Mouse (Mus musculus): ENCODE results near the gene Tnk1. TPM values are rescaled to one million over a fixed set of nuclear protein-coding genes. Genes with fewer than 3 reads are reported as not detected.

Gene Tnk1
- total RNA-seq, 1 experiment = 3.4 TPM

- Histone ChIP-seq H3K36me3 (ENCODE audit: control insufficient read depth, insufficient read depth, low read length, poor library complexity, severe bottlenecking) (no peaks in the 10 kb centered on the region), H3K9me3 (ENCODE audit: control insufficient read depth, insufficient read depth, low read depth, low read length) (no peaks in the 10 kb centered on the region), H3K4me3 (ENCODE audit: insufficient read depth in 1 of 2, low read depth in 1 of 2, low read length in 2 of 2, poor library complexity in 1 of 2, severe bottlenecking in 1 of 2) (no peak within 1 kb of the TSS), H3K27ac (ENCODE audit: insufficient read depth, low read depth, low read length, poor library complexity, severe bottlenecking) (no peak within 1 kb of the TSS), H3K4me1 (ENCODE audit: control insufficient read depth in 2 of 2, insufficient read depth in 2 of 2, low read length in 2 of 2, poor library complexity in 1 of 2) (peaks cover 2 to 7% of the 10 kb centered on the region in 2 experiments; a peak in 1 of 4 replicates), H3K9ac (ENCODE audit: insufficient read depth, low read depth, low read length, poor library complexity, severe bottlenecking) (no peak within 1 kb of the TSS)
- no peak for TF ChIP-seq ZC3H11A (IDR thresholded peaks at IDR 0.05; ENCODE audit: borderline replicate concordance, low read depth, low read length)
- TF ChIP-seq MAFK (IDR thresholded peaks at IDR 0.05; ENCODE audit: insufficient read depth, low read depth, low read length) = no peak
- TF ChIP-seq ZNF384 (IDR thresholded peaks at IDR 0.05; ENCODE audit: low read depth, low read length) = no peak
- TF ChIP-seq HCFC1 (IDR thresholded peaks at IDR 0.05; ENCODE audit: borderline replicate concordance, insufficient read depth, low read length) = no peak
- in situ Hi-C loops (cut with MboI; ENCODE audit: low sequenced_read_pairs in 2 of 2, unreplicated experiment in 2 of 2) = no loop called here
- no peak for DNase-seq (ENCODE audit: low read depth, low spot score)
Measured at GRCm38 (mm10) chr11:69815155-69815554, 43.4 kb downstream of the Tnk1 start, which contains the start of gene Gm39566. Gene Gm39566 (minus strand): TSS chr11:69815298.

DNA sequence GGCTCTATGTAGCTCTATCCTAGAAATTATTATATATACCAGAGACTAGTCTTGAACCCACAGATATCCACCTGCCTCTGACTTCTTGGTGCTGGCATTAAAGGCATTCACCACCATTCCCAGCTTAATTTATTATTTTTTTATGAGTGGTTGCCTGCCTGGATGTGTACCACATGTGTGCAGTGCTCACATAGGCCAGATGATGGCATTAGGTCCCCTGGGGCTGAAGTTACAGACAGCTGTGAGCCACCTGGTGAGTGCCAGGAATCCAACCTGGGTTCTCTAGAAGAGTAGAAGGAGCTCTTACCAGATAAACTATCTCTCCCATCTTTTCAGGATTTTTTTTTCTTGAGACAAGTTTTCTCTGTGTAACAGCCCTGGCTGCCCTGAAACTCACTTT is 48.2 kb downstream of the Tnk1 start:
- Histone ChIP-seq H3K36me3 (ENCODE audit: control insufficient read depth, insufficient read depth, low read length, poor library complexity, severe bottlenecking) (no peaks in the 10 kb centered on the region), H3K9me3 (ENCODE audit: control insufficient read depth, insufficient read depth, low read depth, low read length) (no peaks in the 10 kb centered on the region), H3K4me1 (ENCODE audit: control insufficient read depth in 2 of 2, insufficient read depth in 2 of 2, low read length in 2 of 2, poor library complexity in 1 of 2) (peaks cover 0 to 2% of the 10 kb centered on the region in 2 experiments; a peak in 1 of 4 replicates), H3K9ac (ENCODE audit: insufficient read depth, low read depth, low read length, poor library complexity, severe bottlenecking) (no peak overlapping the region), H3K4me3 (ENCODE audit: insufficient read depth in 1 of 2, low read depth in 1 of 2, low read length in 2 of 2, poor library complexity in 1 of 2, severe bottlenecking in 1 of 2) (no peak overlapping the region), H3K27ac (ENCODE audit: insufficient read depth, low read depth, low read length, poor library complexity, severe bottlenecking) (no peak overlapping the region)
- in situ Hi-C loops (cut with MboI; ENCODE audit: low sequenced_read_pairs in 2 of 2, unreplicated experiment in 2 of 2) = no loop called here
- TF ChIP-seq HCFC1 (IDR thresholded peaks at IDR 0.05; ENCODE audit: borderline replicate concordance, insufficient read depth, low read length) (no peak), ZC3H11A (IDR thresholded peaks at IDR 0.05; ENCODE audit: borderline replicate concordance, low read depth, low read length) (no peak), ZNF384 (IDR thresholded peaks at IDR 0.05; ENCODE audit: low read depth, low read length) (no peak)
- DNase-seq (ENCODE audit: low read depth, low spot score) = no peak

DNA sequence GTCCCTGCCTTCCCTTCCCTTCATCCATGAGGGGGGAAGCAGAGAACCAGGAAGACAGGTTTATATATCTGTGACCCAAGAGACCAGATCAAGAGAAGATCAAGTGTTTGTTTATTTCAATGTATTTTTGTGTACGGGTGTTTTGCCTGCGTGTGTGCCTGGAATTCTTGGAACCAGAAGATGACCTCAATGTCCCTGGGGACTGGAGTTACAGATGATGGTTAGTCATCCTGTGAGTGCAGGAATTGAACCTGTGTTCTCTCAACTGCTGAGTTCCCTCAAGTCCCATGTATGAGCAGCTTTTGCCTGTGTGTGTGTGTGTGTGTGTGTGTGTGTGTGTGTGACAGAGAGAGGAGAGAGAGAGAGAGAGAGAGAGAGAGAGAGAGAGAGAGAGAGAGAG is 50.9 kb downstream of the Tnk1 start:
- Histone ChIP-seq H3K36me3 (ENCODE audit: control insufficient read depth, insufficient read depth, low read length, poor library complexity, severe bottlenecking) (no peaks in the 10 kb centered on the region; the same call in 1 of the 2 replicates), H3K4me1 (ENCODE audit: control insufficient read depth in 2 of 2, insufficient read depth in 2 of 2, low read length in 2 of 2, poor library complexity in 1 of 2) (peaks cover 3 to 7% of the 10 kb centered on the region in 2 experiments; a peak in 3 of 4 replicates), H3K4me3 (ENCODE audit: insufficient read depth in 1 of 2, low read depth in 1 of 2, low read length in 2 of 2, poor library complexity in 1 of 2, severe bottlenecking in 1 of 2) (no peak overlapping the region), H3K9ac (ENCODE audit: insufficient read depth, low read depth, low read length, poor library complexity, severe bottlenecking) (no peak overlapping the region), H3K9me3 (ENCODE audit: control insufficient read depth, insufficient read depth, low read depth, low read length) (no peaks in the 10 kb centered on the region), H3K27ac (ENCODE audit: insufficient read depth, low read depth, low read length, poor library complexity, severe bottlenecking) (no peak overlapping the region)
- TF ChIP-seq CHD2 (IDR thresholded peaks at IDR 0.05; ENCODE audit: low read depth, low read length) = no peak
- no peak for TF ChIP-seq HCFC1 (IDR thresholded peaks at IDR 0.05; ENCODE audit: borderline replicate concordance, insufficient read depth, low read length)
- no peak for TF ChIP-seq ZC3H11A (IDR thresholded peaks at IDR 0.05; ENCODE audit: borderline replicate concordance, low read depth, low read length)
- no peak for TF ChIP-seq MAFK (IDR thresholded peaks at IDR 0.05; ENCODE audit: insufficient read depth, low read depth, low read length)
- TF ChIP-seq ZNF384 (IDR thresholded peaks at IDR 0.05; ENCODE audit: low read depth, low read length) = no peak
- DNase-seq (ENCODE audit: low read depth, low spot score) = no peak
- in situ Hi-C loops (cut with MboI; ENCODE audit: low sequenced_read_pairs in 2 of 2, unreplicated experiment in 2 of 2) = loop anchor here in 1 of 2 experiments (10.0 kb wide), 1 partner anchor 67 kb away; the partner anchor contains the start of gene Tmem95

GRCm38 (mm10) chr11:69806378-69806777 is 52.2 kb downstream of the Tnk1 start:
- no peaks in the 10 kb centered on the region for H3K9me3 ChIP-seq (ENCODE audit: control insufficient read depth, insufficient read depth, low read depth, low read length)
- peaks cover 3 to 10% of the 10 kb centered on the region in 2 experiments; a peak in 3 of 4 replicates for H3K4me1 ChIP-seq (ENCODE audit: control insufficient read depth in 2 of 2, insufficient read depth in 2 of 2, low read length in 2 of 2, poor library complexity in 1 of 2)
- no peak overlapping the region for H3K4me3 ChIP-seq (ENCODE audit: insufficient read depth in 1 of 2, low read depth in 1 of 2, low read length in 2 of 2, poor library complexity in 1 of 2, severe bottlenecking in 1 of 2)
- TF ChIP-seq CHD2 (IDR thresholded peaks at IDR 0.05; ENCODE audit: low read depth, low read length) (no peak), MAFK (IDR thresholded peaks at IDR 0.05; ENCODE audit: insufficient read depth, low read depth, low read length) (no peak), HCFC1 (IDR thresholded peaks at IDR 0.05; ENCODE audit: borderline replicate concordance, insufficient read depth, low read length) (no peak), ZC3H11A (IDR thresholded peaks at IDR 0.05; ENCODE audit: borderline replicate concordance, low read depth, low read length) (no peak), ZNF384 (IDR thresholded peaks at IDR 0.05; ENCODE audit: low read depth, low read length) (no peak)
- H3K27ac ChIP-seq (ENCODE audit: insufficient read depth, low read depth, low read length, poor library complexity, severe bottlenecking) = no peak overlapping the region
- no peaks in the 10 kb centered on the region; the same call in 1 of the 2 replicates for H3K36me3 ChIP-seq (ENCODE audit: control insufficient read depth, insufficient read depth, low read length, poor library complexity, severe bottlenecking)
- no peak for DNase-seq (ENCODE audit: low read depth, low spot score)
- no peak overlapping the region for H3K9ac ChIP-seq (ENCODE audit: insufficient read depth, low read depth, low read length, poor library complexity, severe bottlenecking)
- in situ Hi-C loops (cut with MboI; ENCODE audit: low sequenced_read_pairs in 2 of 2, unreplicated experiment in 2 of 2) = loop anchor here in 1 of 2 experiments (10.0 kb wide), 1 partner anchor 68 kb away; the partner anchor contains the start of gene Tmem95
